Mouse (Mus musculus) kidney, adult 18-20 months (tissue): ENCODE measurements around the gene Kctd14.

Experiments used
- DNase-seq: peaks from one replicate; pipeline ENCODE4 v3.0.0; 2021

Kctd14 gene

GRCm38 (mm10) chr7:97446171-97446925 lies 4.8 kb upstream of the Kctd14 start:
- peak; percentile 84 for DNase-seq

DNA sequence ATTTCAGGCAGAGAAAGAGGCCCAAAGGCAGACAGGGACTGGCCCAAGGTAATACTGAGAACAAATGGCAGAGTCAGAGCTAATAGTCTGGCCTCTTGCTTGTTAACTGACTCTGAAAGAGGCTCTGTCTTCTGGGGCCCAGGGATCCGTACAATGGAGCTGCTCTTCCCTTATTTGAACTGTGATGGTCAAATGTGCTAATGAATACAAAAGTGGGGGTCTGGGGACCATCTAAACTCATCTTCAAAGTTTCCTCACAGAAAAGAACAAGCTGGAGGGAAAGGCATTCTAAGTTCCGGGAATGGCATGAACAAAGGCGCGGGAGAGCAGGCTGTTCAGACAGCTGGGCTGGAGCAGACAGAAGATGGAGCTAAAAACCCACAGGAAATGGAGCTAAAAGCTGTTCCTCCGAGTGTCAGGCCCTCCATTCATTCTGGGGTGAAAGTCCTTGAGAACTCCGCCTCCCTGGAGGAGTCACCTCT lies 4.0 kb upstream of the Kctd14 start:
- DNase-seq: peak; percentile 31

- DNase-seq: no peak
Observed at GRCm38 (mm10) chr7:97452196-97452595, 1.1 kb downstream of the Kctd14 start.

- DNase-seq: peak; percentile 42
Observed at GRCm38 (mm10) chr7:97453141-97453921, 2.2 kb downstream of the Kctd14 start.

DNA sequence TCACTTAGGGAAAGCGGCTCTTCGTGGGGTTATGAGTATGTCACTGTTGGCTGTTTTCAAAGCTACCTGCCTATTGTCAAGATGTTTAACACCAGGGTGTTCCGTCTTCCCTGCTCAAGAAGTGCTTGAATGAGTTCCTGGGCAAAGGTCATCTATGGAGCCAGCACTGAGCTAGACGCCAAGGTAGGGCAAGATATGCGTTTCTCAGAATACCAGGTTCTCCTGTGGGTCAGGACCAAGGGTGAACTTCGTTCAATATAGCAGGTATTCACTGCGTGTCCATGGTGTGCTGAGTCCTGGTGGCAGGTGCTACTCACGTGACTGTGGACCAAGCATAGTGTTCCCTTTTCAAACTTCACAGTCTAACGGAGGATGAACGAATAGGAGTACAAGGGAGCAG lies 3.7 kb downstream of the Kctd14 start:
- peak; percentile 22 for DNase-seq

GRCm38 (mm10) chr7:97455577-97455976 lies 4.5 kb downstream of the Kctd14 start:
- no peak for DNase-seq

- DNase-seq: no peak
Observed at GRCm38 (mm10) chr7:97473001-97473400, 21.9 kb downstream of the Kctd14 start.

DNA sequence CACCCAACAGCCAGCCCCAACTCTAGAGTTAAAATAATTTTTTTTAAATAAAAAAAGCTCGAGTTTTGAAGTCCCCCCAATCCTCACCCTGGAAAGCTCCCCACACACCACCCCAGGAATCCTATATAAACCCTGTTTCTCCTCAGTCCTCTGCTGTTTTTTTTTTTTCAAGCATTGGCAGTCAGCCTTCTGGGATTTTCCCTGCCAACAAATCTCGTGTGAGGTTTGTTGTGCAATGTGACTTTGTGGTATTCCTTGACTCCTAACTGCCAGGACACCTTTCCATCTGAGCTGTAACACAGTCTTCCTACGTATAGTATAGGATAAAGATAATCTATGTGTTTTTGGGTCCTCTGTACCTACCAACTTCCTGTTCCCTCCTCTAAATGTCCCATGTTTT lies 28.2 kb downstream of the Kctd14 start:
- DNase-seq: no peak

GRCm38 (mm10) chr7:97480290-97480689 lies 29.2 kb downstream of the Kctd14 start:
- no peak for DNase-seq

DNA sequence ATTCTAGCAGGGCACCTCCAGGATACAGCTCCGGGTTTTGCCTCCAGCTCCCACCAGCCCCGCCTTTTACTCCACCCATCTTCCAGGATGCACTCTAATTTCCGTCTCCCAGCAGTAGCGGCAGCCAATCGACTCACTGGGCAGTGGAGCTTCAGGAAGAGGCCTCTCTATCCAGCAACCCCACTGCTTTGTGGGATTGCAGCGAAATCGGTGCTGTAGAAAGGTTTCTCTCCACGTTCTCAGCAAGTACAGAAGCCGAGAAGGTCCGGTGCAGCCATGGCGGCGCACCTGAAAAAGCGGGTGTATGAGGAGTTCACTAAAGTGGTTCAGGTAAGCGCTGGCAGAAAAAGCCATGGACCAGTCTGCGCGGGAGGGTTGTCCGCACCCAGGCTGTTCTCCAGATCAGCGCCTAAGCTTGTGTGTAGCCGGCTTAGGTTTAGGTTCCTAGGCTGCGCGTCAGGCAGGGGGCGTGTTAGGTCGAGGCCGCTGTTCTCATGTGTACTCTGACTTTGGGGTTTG lies 29.8 kb downstream of the Kctd14 start, which contains the start of gene Ints4:
Gene Ints4, plus strand, starts transcription at position 136 of the 519 bp plus-strand sequence.
- DNase-seq: peak; percentile 91

- no peak for DNase-seq
Observed at GRCm38 (mm10) chr7:97483378-97483777, 32.3 kb downstream of the Kctd14 start.

DNA sequence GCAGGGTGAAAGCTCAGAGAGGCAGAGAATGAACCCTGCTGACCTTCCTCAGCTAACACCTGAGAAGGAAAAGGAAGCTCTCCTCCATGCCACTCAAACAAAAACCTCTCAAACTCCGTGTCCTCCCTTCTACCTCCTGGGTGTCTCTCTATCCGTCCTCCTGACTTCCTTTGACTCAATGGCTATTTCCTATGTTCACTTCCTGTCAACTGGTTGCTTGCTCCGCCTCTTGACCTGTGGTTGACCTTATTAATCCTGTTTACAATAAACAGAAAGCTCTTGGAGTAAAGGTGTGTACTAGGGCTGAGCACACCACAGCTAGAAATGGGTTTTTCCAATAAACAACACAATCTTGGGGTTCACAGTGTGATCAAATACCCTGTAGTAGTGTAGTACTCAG lies 40.0 kb downstream of the Kctd14 start:
- no peak for DNase-seq

DNA sequence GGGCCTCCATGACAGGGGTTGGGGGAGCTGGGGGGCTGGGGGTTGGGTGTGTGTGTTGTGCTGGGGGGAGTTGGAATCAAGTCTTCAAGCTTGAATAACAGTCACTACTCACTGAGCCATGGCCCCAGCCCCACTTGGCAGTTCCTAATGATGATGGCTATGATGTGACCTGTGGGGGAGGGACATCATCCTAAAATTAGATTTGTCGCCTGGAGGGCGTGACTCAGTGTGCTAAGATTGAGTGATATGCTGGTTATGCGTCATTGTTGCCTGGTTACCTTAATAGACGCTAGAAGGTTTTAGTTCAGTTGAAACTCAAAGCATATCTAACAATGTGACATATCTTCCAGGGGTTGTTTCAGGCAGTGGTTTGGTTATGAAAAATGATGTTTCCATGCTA lies 41.3 kb downstream of the Kctd14 start:
- no peak for DNase-seq

GRCm38 (mm10) chr7:97495052-97495451 lies 43.9 kb downstream of the Kctd14 start:
- DNase-seq: no peak

DNA sequence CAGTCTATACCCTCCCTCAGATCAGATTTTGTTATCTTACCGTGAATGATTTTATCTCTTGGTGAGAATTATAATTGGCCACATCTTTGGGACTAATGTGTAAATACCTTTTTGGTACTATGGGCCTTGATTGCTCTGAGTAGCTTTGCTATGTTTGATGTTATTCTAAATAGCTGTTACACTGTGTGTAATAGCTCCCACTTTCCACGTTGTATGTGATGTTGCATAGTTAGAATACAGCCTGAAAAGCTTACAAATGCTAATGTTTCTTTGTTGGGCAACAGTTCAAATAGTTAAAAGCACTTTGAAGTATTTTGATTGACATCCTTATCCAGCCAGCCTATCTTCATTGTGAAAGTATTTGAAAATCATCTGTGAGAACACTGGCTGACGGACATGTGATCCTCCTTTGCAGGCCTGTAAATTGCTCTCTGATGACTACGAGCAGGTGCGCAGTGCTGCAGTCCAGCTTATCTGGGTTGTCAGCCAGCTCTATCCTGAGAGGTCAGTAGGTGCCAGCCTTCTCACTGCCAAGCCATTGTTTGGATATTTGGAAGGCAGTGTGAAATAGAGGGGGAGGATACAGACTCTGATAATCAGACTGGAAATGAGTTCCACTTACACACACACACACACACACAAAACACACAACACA lies 49.6 kb downstream of the Kctd14 start:
- no peak for DNase-seq
